Mouse (Mus musculus) erythroblast, embryonic 14.5 days (primary cell): ENCODE data around the gene Il31ra. TPM values are rescaled to one million over a fixed set of nuclear protein-coding genes. Genes with fewer than 3 reads are reported as not detected.

Experiments
- H3K27me3 ChIP-seq: 2 replicates; pipeline ENCODE4 v1.6.1; 2012; ENCODE audit warnings: inconsistent platforms; ENCODE audit not compliant: control insufficient read depth
- H3K36me3 ChIP-seq: 2 replicates; pipeline ENCODE4 v1.6.1; 2012; ENCODE audit warnings: mild to moderate bottlenecking, inconsistent platforms; ENCODE audit not compliant: control insufficient read depth
- H3K4me1 ChIP-seq: 2 replicates; pipeline ENCODE4 v1.6.1; 2012; ENCODE audit warnings: inconsistent platforms; ENCODE audit not compliant: control insufficient read depth
- H3K4me3 ChIP-seq: replicated peaks from 2 replicates; pipeline ENCODE3; 2012; ENCODE audit warnings: moderate library complexity, mild to moderate bottlenecking, inconsistent platforms
- H3K9me3 ChIP-seq: 2 replicates; pipeline ENCODE4 v1.6.1; 2012; ENCODE audit warnings: low read length, inconsistent platforms, mixed read lengths; ENCODE audit not compliant: control insufficient read depth
- GATA1 ChIP-seq: IDR thresholded peaks from 2 replicates; pipeline ENCODE4 v1.6.1; 2012; ENCODE audit warnings: low read length, inconsistent platforms, mixed read lengths
- TAL1 ChIP-seq: IDR thresholded peaks from 3 replicates; pipeline ENCODE4 v1.6.1; 2012; ENCODE audit warnings: low read length, inconsistent platforms, mixed read lengths
- polyA plus RNA-seq: library from polyadenylated mRNA; stranded (reverse); fragments of >175 nt; gene quantifications from 2 replicates; pipeline ENCODE4 v1.2.3, GENCODE M21; 2012

The Il31ra gene
- polyA plus RNA-seq, 1 experiment, result not detected

- Histone ChIP-seq H3K4me3 (no peak overlapping the region), H3K9me3 (no peaks in the 10 kb centered on the region), H3K36me3 (peaks cover 10% of the 10 kb centered on the region; the same call in 1 of the 2 replicates), H3K4me1 (no peaks in the 10 kb centered on the region), H3K27me3 (no peaks in the 10 kb centered on the region)
- TF ChIP-seq TAL1 (no peak), GATA1 (no peak)
Observed at GRCm38 (mm10) chr13:112505436-112505835, 88.7 kb downstream of the Il31ra start.

DNA sequence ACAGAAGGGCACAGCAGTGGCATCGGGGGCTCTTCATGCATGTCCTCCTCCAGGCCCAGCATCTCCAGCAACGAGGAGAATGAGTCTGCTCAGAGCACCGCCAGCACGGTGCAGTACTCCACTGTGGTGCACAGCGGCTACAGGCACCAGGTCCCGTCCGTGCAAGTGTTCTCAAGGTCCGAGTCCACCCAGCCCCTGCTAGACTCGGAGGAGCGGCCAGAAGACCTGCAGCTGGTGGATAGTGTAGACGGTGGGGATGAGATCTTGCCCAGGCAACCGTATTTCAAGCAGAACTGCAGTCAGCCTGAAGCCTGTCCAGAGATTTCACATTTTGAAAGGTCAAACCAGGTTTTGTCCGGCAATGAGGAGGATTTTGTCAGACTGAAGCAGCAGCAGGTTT, 90.3 kb downstream of the Il31ra start:
- Histone ChIP-seq H3K9me3 (no peaks in the 10 kb centered on the region), H3K27me3 (no peaks in the 10 kb centered on the region), H3K36me3 (peaks cover 15% of the 10 kb centered on the region; the same call in 1 of the 2 replicates), H3K4me3 (no peak overlapping the region), H3K4me1 (no peaks in the 10 kb centered on the region)
- TF ChIP-seq TAL1, result no peak
- no peak for TF ChIP-seq GATA1

DNA sequence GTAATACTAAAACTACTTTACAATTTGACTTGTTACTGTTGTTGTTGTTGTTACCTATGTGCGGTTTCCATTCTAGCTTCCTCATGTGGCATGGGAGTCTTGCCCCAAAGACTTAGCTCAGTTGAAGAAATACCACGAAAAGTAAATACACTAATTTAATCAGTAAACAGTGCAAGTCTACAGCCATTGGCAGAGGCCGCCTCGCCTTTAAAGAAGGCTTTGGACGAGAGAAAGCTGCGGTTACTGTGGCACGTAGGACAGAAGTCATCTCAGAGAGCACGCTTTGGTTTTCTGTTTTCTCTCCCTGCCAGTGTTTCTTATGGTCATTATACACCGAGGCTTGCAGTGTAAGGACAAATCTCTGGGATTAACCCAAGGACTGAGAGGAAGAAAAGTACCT, 93.7 kb downstream of the Il31ra start:
- Histone ChIP-seq H3K4me3 (no peak overlapping the region), H3K27me3 (no peaks in the 10 kb centered on the region), H3K9me3 (no peaks in the 10 kb centered on the region), H3K36me3 (peaks cover 16% of the 10 kb centered on the region; the same call in 1 of the 2 replicates), H3K4me1 (no peaks in the 10 kb centered on the region)
- TF ChIP-seq GATA1, result no peak
- no peak for TF ChIP-seq TAL1

- Histone ChIP-seq H3K9me3 (no peaks in the 10 kb centered on the region), H3K27me3 (no peaks in the 10 kb centered on the region), H3K36me3 (peaks cover 17% of the 10 kb centered on the region), H3K4me3 (no peak overlapping the region), H3K4me1 (no peaks in the 10 kb centered on the region)
- TF ChIP-seq TAL1 (no peak), GATA1 (no peak)
Observed at GRCm38 (mm10) chr13:112500027-112500426, 94.1 kb downstream of the Il31ra start.

GRCm38 (mm10) chr13:112494590-112494989, 99.6 kb downstream of the Il31ra start:
- no peak overlapping the region for H3K4me3 ChIP-seq
- peaks cover 3% of the 10 kb centered on the region for H3K4me1 ChIP-seq
- peaks cover 14% of the 10 kb centered on the region for H3K36me3 ChIP-seq
- no peak for TF ChIP-seq GATA1
- no peak for TF ChIP-seq TAL1
- H3K27me3 ChIP-seq, result no peaks in the 10 kb centered on the region
- H3K9me3 ChIP-seq, result no peaks in the 10 kb centered on the region

DNA sequence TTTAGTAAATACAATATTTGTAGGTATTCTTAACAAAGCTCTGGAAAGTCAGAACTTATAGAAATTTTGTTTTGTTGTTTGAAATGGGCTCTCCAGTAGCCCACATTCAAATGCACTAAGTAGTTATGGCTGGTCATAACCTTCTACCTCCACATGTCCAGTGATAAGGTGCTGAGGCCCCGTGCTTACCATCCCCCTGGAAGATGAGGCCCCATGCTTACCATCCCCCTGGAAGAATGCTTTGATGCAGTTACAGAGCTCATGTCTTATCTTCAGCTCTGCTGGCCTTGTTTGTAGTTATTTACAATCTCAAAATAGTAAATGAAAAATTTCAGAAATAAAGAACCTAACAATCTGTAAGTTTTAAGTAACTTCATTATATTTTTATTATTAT, 101.9 kb downstream of the Il31ra start:
- no peak overlapping the region for H3K4me3 ChIP-seq
- peaks cover 3% of the 10 kb centered on the region for H3K4me1 ChIP-seq
- no peaks in the 10 kb centered on the region for H3K9me3 ChIP-seq
- peaks cover 8% of the 10 kb centered on the region for H3K36me3 ChIP-seq
- TF ChIP-seq TAL1 (no peak), GATA1 (no peak)
- H3K27me3 ChIP-seq, result no peaks in the 10 kb centered on the region

DNA sequence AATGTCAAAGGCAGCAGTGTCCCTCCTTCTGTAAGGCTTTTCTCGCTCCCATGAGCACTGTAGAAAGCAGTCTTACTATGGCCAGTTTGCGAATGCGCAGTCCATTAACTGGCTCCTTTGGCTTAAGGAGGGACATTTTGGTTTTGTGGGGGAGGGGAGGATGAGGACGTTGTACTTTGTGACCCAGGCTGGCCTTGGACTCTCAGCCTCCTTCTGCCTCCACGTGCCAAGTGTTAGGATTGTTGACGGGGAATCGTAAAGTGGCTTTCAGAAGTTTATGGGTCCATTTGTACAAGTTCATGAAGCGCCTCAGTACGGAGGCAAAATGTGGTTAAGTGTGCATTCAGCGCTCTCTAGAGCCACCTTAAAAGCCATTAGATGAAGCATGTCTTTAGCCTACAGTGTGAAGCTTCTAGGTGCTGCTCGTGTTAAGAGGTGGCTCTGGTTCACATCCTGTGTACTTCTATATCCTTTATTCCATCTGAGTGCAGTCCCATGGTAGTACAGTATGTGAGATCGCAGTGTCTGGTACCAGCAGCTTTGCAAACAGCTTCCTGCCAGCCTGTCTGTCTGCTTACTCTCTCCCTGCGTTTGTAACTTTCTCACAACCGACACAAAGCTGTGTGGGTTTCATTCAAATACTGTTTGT, 102.4 kb downstream of the Il31ra start:
- H3K4me3 ChIP-seq, result no peak overlapping the region
- peaks cover under 1% of the 10 kb centered on the region; the same call in 1 of the 2 replicates for H3K9me3 ChIP-seq
- TF ChIP-seq TAL1, result no peak
- no peaks in the 10 kb centered on the region for H3K27me3 ChIP-seq
- peaks cover 3% of the 10 kb centered on the region for H3K4me1 ChIP-seq
- peaks cover 8% of the 10 kb centered on the region for H3K36me3 ChIP-seq

DNA sequence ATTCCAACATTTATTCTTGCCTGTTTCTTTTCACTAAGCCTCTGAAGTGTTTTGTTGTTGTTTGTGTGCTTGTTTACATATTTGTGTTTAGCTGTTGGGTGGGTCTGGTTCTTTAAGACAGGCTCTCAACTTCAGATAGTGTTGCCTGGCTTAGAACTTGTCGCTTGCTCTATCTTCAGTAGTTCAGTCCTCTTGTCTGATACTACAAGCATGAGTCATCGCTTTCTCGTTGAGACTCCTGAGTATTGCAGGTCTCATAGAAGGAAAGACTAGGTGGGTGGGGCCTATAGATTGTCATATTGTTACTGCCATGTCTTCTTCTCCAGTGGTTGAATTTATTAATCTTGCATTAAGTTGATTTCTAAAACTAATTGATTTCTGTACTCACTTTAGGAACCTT, 104.1 kb downstream of the Il31ra start:
- H3K36me3 ChIP-seq, result peaks cover 16% of the 10 kb centered on the region
- TF ChIP-seq TAL1, result no peak
- H3K27me3 ChIP-seq, result no peaks in the 10 kb centered on the region
- peaks cover 3% of the 10 kb centered on the region for H3K4me1 ChIP-seq
- H3K9me3 ChIP-seq, result peaks cover 7% of the 10 kb centered on the region
- H3K4me3 ChIP-seq, result no peak overlapping the region

DNA sequence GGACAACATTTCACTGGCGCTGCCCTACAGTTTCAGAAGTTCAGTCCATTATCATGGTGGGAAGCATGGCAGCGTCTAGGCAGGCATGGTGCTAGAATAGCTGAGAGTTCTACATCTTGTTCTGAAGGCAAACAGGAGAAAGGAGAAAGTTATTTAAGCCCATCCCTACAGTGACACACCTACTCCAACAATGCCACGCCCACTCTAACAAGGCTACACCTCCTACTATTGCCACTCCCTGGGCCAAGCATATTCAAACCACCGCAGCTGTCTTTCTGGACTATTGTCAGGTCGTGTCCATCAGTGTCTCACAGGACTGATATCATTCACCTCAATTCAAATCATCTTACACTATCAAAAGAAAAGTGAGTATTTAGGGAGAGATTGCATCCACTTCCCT, 107.5 kb downstream of the Il31ra start:
- TF ChIP-seq GATA1 (no peak), TAL1 (no peak)
- Histone ChIP-seq H3K36me3 (peaks cover 18% of the 10 kb centered on the region), H3K9me3 (peaks cover 7% of the 10 kb centered on the region), H3K27me3 (no peaks in the 10 kb centered on the region), H3K4me1 (peaks cover 3% of the 10 kb centered on the region), H3K4me3 (no peak overlapping the region)

DNA sequence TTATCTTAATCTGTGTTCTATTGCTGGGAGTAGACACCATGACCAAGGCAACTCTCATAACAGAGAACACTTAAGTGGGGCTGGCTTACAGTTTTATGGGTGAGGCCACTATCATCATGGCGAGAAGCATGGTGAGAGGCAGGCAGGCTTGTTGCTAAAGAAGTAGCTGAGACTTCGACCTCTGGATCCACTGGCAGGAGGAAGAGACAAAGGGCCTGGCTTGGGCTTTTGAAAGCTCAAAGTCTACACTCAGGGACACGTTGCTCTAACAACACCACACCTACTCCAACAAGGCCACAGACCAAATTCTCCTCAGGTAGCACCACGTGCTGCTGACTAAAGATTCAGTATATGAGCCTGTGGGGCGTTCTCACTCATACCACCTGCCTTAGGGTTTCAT, 107.9 kb downstream of the Il31ra start:
- no peaks in the 10 kb centered on the region for H3K27me3 ChIP-seq
- H3K4me3 ChIP-seq, result no peak overlapping the region
- H3K9me3 ChIP-seq, result peaks cover 7% of the 10 kb centered on the region
- H3K36me3 ChIP-seq, result peaks cover 16% of the 10 kb centered on the region; the same call in 1 of the 2 replicates
- TF ChIP-seq GATA1 (no peak), TAL1 (no peak)
- peaks cover 3% of the 10 kb centered on the region for H3K4me1 ChIP-seq
